Mouse (Mus musculus) heart, postnatal 0 days (tissue): ENCODE results near the gene Efcab9. TPM values are rescaled to one million over a fixed set of nuclear protein-coding genes. Genes with fewer than 3 reads are reported as not detected.

ENCODE experiments used
- ATAC-seq: fragments of 200-750 bp; cut with Nextera tagmentation; 2 replicates; pipeline ENCODE4 v1.8.0; 2017; ENCODE audit warnings: low read depth, moderate number of reproducible peaks, moderate library complexity; ENCODE audit not compliant: insufficient read depth
- DNase-seq: peaks from one replicate; pipeline ENCODE4 v3.0.0-alpha.2; 2016; ENCODE audit warnings: low spot score
- H3K27ac ChIP-seq: fragments of 300-500 bp; sonication (generic); 2 replicates; pipeline ENCODE4 v1.5.1; 2014; ENCODE audit warnings: low read depth, mild to moderate bottlenecking
- H3K27me3 ChIP-seq: fragments of 300-500 bp; sonication (generic); 2 replicates; pipeline ENCODE4 v1.6.1; 2014; ENCODE audit warnings: low read length, mixed read lengths; ENCODE audit not compliant: control insufficient read depth, insufficient read depth
- H3K36me3 ChIP-seq: fragments of 300-500 bp; sonication (generic); replicated peaks from 2 replicates; pipeline ENCODE4 v1.6.1; 2014; ENCODE audit warnings: low read length, mixed read lengths; ENCODE audit not compliant: control insufficient read depth, insufficient read depth
- H3K4me1 ChIP-seq: fragments of 300-500 bp; sonication (generic); 2 replicates; pipeline ENCODE4 v1.6.1; 2014; ENCODE audit warnings: antibody characterized with exemption; ENCODE audit not compliant: control insufficient read depth, insufficient read depth
- H3K4me2 ChIP-seq: fragments of 300-500 bp; sonication (generic); 2 replicates; pipeline ENCODE4 v1.6.1; 2014; ENCODE audit warnings: low read depth, mild to moderate bottlenecking, low read length, moderate library complexity
- H3K4me3 ChIP-seq: fragments of 300-500 bp; sonication (generic); 2 replicates; pipeline ENCODE4 v1.5.1; 2014; ENCODE audit warnings: low read depth, low read length
- H3K9ac ChIP-seq: fragments of 300-500 bp; sonication (generic); replicated peaks from 2 replicates; pipeline ENCODE4 v1.6.1; 2014; ENCODE audit warnings: low read depth, low read length, mixed read lengths
- H3K9me3 ChIP-seq: fragments of 300-500 bp; sonication (generic); replicated peaks from 2 replicates; pipeline ENCODE4 v1.6.1; 2016; ENCODE audit warnings: low read length; ENCODE audit not compliant: control insufficient read depth
- CTCF ChIP-seq: IDR thresholded peaks from 2 replicates; pipeline ENCODE4 v1.5.1; 2016; ENCODE audit warnings: antibody characterized with exemption, control low read depth, low read depth
- EP300 ChIP-seq: IDR thresholded peaks from 2 replicates; pipeline ENCODE4 v1.6.1; 2016; ENCODE audit warnings: antibody characterized with exemption, low read depth
- WGBS: fragments of 180-500 bp; shearing (Covaris S2); extraction: QIAGEN DNeasy Blood & Tissue Kit; methylation state at CpG from one replicate; pipeline ENCODE4 v1.1.7; 2014; 5-methylcytosine and 5-hydroxymethylcytosine counted together
- polyA plus RNA-seq: library from polyadenylated mRNA; unstranded; fragments of >200 nt; fragmentation: Nextera tagmentation; extraction: Ambion mirVana; gene quantifications from 2 replicates; pipeline ENCODE4 v1.2.1, GENCODE M21; 2015
- total RNA-seq: library from RNA; depleted of rRNA; stranded (reverse); fragments of >200 nt; gene quantifications from 2 replicates; pipeline ENCODE4 v1.2.3, GENCODE M21; 2014; ENCODE audit warnings: low replicate concordance

The Efcab9 gene
- total and polyA plus RNA-seq, 2 experiments from 2014 or later, result 0.18 TPM; not detected in 1

GRCm38 (mm10) chr11:32555103-32555689 is 23.3 kb upstream of the Efcab9 start:
- H3K4me2 ChIP-seq, result no peak overlapping the region
- peaks cover 32% of the 10 kb centered on the region for H3K4me1 ChIP-seq
- H3K9me3 ChIP-seq, result no peaks in the 10 kb centered on the region
- WGBS, result 77% methylated on average over 12 of the region's 12 CpGs
- no peaks in the 10 kb centered on the region for H3K36me3 ChIP-seq
- ATAC-seq (0 out of 2 replicates have a peak, but pooled peaks have one; percentile 27), DNase-seq (no peak)
- H3K9ac ChIP-seq, result no peak overlapping the region
- no peak overlapping the region for H3K4me3 ChIP-seq
- no peaks in the 10 kb centered on the region for H3K27me3 ChIP-seq
- no peak overlapping the region for H3K27ac ChIP-seq
- TF ChIP-seq CTCF (no peak), EP300 (no peak)

- Histone ChIP-seq H3K27me3 (no peaks in the 10 kb centered on the region), H3K4me3 (no peak overlapping the region), H3K4me2 (no peak overlapping the region), H3K9me3 (no peaks in the 10 kb centered on the region), H3K27ac (no peak overlapping the region; the same call in 1 of the 2 replicates), H3K4me1 (peaks cover 32% of the 10 kb centered on the region), H3K9ac (no peak overlapping the region), H3K36me3 (no peaks in the 10 kb centered on the region)
- TF ChIP-seq EP300 (no peak), CTCF (no peak)
- WGBS, result 62% methylated on average over 14 of the region's 14 CpGs
- DNase-seq (no peak), ATAC-seq (no peak)
These were observed 22.5 kb upstream of the Efcab9 start for GRCm38 (mm10) chr11:32554141-32555091.

- no peaks in the 10 kb centered on the region for H3K27me3 ChIP-seq
- ATAC-seq (no peak), DNase-seq (no peak)
- H3K9ac ChIP-seq, result no peak overlapping the region
- peaks cover 32% of the 10 kb centered on the region for H3K4me1 ChIP-seq
- TF ChIP-seq CTCF (no peak), EP300 (no peak)
- no peak overlapping the region for H3K4me2 ChIP-seq
- no peaks in the 10 kb centered on the region for H3K9me3 ChIP-seq
- H3K27ac ChIP-seq, result peak overlapping the region; percentile 64
- H3K4me3 ChIP-seq, result no peak overlapping the region
- no peaks in the 10 kb centered on the region for H3K36me3 ChIP-seq
- WGBS, result 44% methylated on average over 14 of the region's 14 CpGs
These were observed 21.6 kb upstream of the Efcab9 start for GRCm38 (mm10) chr11:32553311-32554140.

GRCm38 (mm10) chr11:32552401-32553090 is 20.7 kb upstream of the Efcab9 start:
- H3K9me3 ChIP-seq, result no peaks in the 10 kb centered on the region
- DNase-seq (no peak), ATAC-seq (peak; percentile 28; the same call in 1 of the 2 replicates)
- TF ChIP-seq CTCF, result no peak
- no peak for TF ChIP-seq EP300
- H3K36me3 ChIP-seq, result no peaks in the 10 kb centered on the region
- WGBS, result 50% methylated on average over 13 of the region's 13 CpGs
- H3K9ac ChIP-seq, result no peak overlapping the region
- no peaks in the 10 kb centered on the region for H3K27me3 ChIP-seq
- H3K4me3 ChIP-seq, result no peak overlapping the region
- H3K4me1 ChIP-seq, result peaks cover 37% of the 10 kb centered on the region
- peak overlapping the region; percentile 64 for H3K27ac ChIP-seq
- H3K4me2 ChIP-seq, result no peak overlapping the region
